Mouse (Mus musculus): Measurements from ENCODE around the gene Cck. TPM values are rescaled to one million over a fixed set of nuclear protein-coding genes. Genes with fewer than 3 reads are reported as not detected.

Gene Cck
- not detected for total RNA-seq (2023)

DNA sequence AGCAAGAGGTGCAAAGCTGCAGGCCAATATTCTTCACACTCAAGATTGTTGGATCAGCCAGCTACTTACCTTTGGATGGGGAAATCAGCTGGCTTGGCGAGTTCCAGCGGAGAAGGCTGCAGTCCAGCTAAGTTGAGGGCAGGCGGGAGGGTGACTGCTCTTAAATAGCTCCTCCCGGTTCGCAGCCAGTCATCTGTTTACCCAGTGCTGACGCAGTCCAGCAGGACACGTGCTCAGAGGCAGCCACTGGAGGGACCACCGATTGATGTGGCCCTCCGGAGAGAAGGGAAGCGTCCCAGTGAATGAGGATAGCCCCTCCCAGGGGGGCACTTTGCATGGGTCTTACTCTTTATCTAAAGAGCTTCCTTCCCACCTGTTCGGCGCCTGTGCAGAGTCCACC is at the start of gene Cck:
Cck (minus strand) TSS at position 166 of the 400 bp plus-strand sequence.

Other genes with a start within 250 kb of the Cck start
- 0.95 TPM for gene Ulk4, start 218.5 kb downstream of the Cck start, total RNA-seq (2023)
- 96.5 TPM for gene Trak1, start 198.2 kb downstream of the Cck start, total RNA-seq (2023)
- gene Lyzl4, start 146.4 kb upstream of the Cck start, total RNA-seq (2023), result not detected
- 123 TPM for gene Vipr1, start 147.0 kb upstream of the Cck start, total RNA-seq (2023)
- gene Sec22c, start 209.8 kb upstream of the Cck start, total RNA-seq (2023), result 41.9 TPM
- 14.6 TPM for gene Ss18l2, start 214.6 kb upstream of the Cck start, total RNA-seq (2023)
- gene Nktr, start 223.5 kb upstream of the Cck start, total RNA-seq (2023), result 246 TPM